Mouse (Mus musculus): Measurements from ENCODE around the gene Dscam. TPM values are rescaled to one million over a fixed set of nuclear protein-coding genes. Genes with fewer than 3 reads are reported as not detected.
A peak's percentile ranks its signal among the peaks of the same experiment; 100 is the strongest.

Gene Dscam
- polyA plus RNA-seq, 1 experiment from 2014 or later = 13.2 TPM

GRCm38 (mm10) chr16:96691576-96691975 is 479.0 kb downstream of the Dscam start:
- H3K9ac ChIP-seq (replicated peaks) = no peak overlapping the region
- 90% methylated on average over 6 of the region's 6 CpGs for WGBS
- H3K4me1 ChIP-seq = peaks cover 11% of the 10 kb centered on the region
- no peak overlapping the region for H3K27ac ChIP-seq (replicated peaks)
- H3K36me3 ChIP-seq = no peaks in the 10 kb centered on the region
- H3K4me2 ChIP-seq = no peak overlapping the region
- no peaks in the 10 kb centered on the region for H3K9me3 ChIP-seq (replicated peaks)
- ATAC-seq (ENCODE audit: low FRiP score) = no peak
- no peak overlapping the region for H3K4me3 ChIP-seq (replicated peaks)
- no peaks in the 10 kb centered on the region for H3K27me3 ChIP-seq (replicated peaks)

DNA sequence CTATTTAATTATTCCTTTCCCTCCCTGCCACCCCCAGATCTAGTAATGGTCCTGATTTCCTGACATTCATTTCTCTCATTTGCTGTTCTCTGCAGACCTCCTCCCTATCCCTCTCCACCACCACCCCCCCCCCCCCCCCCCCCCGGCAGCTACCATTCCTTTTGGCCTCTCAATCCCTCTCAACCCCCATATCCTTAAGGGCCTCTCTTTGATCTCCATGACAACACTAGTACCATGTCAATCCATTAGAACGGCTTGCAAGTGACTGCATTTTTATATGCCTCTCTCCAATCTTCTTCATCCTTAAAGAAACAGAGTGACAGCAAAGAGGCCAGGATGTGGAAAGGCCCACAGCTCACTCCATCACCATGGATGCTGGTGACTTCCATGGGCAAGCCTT is 480.5 kb downstream of the Dscam start:
- no peak overlapping the region for H3K4me2 ChIP-seq
- no peaks in the 10 kb centered on the region for H3K27me3 ChIP-seq (replicated peaks)
- no peaks in the 10 kb centered on the region for H3K9me3 ChIP-seq (replicated peaks)
- 0 out of 2 replicates have a peak, but pooled peaks cover under 1% of the 10 kb centered on the region for H3K36me3 ChIP-seq
- H3K27ac ChIP-seq (replicated peaks) = no peak overlapping the region
- H3K4me3 ChIP-seq (replicated peaks) = no peak overlapping the region
- H3K9ac ChIP-seq (replicated peaks) = no peak overlapping the region
- WGBS = 0% methylated on average over 1 of the region's 2 CpGs
- H3K4me1 ChIP-seq = 0 out of 2 replicates have a peak, but pooled peaks cover 5% of the 10 kb centered on the region
- ATAC-seq (ENCODE audit: low FRiP score) = no peak

- H3K27ac ChIP-seq (replicated peaks) = no peak overlapping the region
Observed at GRCm38 (mm10) chr16:96689419-96689818, 481.1 kb downstream of the Dscam start.

GRCm38 (mm10) chr16:96685065-96685464 is 485.5 kb downstream of the Dscam start:
- Histone ChIP-seq H3K9me3 (replicated peaks) (no peaks in the 10 kb centered on the region), H3K4me3 (replicated peaks) (no peak overlapping the region), H3K9ac (replicated peaks) (no peak overlapping the region), H3K27me3 (replicated peaks) (no peaks in the 10 kb centered on the region), H3K36me3 (peaks cover 20% of the 10 kb centered on the region; the same call in 1 of the 2 replicates), H3K4me2 (no peak overlapping the region), H3K27ac (replicated peaks) (no peak overlapping the region), H3K4me1 (no peaks in the 10 kb centered on the region)
- ATAC-seq (ENCODE audit: low FRiP score) = no peak
- 94% methylated on average over 14 of the region's 14 CpGs for WGBS

More at GRCm38 (mm10) chr16:96689419-96689818, 481.1 kb downstream of the Dscam start:
- WGBS = 41% methylated on average over 1 of the region's 1 CpGs
- H3K4me1 ChIP-seq = 0 out of 2 replicates have a peak, but pooled peaks cover 5% of the 10 kb centered on the region
- no peaks in the 10 kb centered on the region for H3K27me3 ChIP-seq (replicated peaks)
- no peak for ATAC-seq (ENCODE audit: low FRiP score)
- no peak overlapping the region for H3K4me3 ChIP-seq (replicated peaks)
- no peak overlapping the region for H3K4me2 ChIP-seq
- H3K9ac ChIP-seq (replicated peaks) = no peak overlapping the region
- no peaks in the 10 kb centered on the region for H3K9me3 ChIP-seq (replicated peaks)
- H3K36me3 ChIP-seq = 0 out of 2 replicates have a peak, but pooled peaks cover 3% of the 10 kb centered on the region

DNA sequence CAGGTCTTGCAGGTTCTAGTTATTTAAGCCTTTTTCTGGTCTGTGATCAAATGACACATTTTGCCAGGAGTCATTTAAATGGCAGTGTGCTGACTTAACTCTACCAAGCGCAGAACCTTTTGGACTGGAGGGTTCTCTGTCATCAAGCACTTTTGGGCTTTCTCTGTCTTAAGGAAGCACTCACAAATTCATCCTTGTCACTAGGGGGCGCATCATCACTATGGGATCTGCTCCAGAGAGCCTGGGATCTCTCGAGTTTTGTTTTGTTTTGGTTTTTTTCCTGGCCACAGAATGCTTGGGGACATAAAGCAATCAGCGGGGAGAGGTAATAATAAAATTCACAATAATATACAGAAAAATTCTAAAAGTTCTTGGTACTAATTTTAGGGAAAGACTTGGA is 486.0 kb downstream of the Dscam start:
- H3K9me3 ChIP-seq (replicated peaks) = no peaks in the 10 kb centered on the region
- no peaks in the 10 kb centered on the region for H3K27me3 ChIP-seq (replicated peaks)
- H3K27ac ChIP-seq (replicated peaks) = no peak overlapping the region
- H3K9ac ChIP-seq (replicated peaks) = no peak overlapping the region
- H3K4me2 ChIP-seq = no peak overlapping the region
- WGBS = 19% methylated on average over 4 of the region's 4 CpGs
- H3K36me3 ChIP-seq = peaks cover 23% of the 10 kb centered on the region; the same call in 1 of the 2 replicates
- H3K4me3 ChIP-seq (replicated peaks) = no peak overlapping the region
- no peaks in the 10 kb centered on the region for H3K4me1 ChIP-seq
- 0 out of 2 replicates have a peak, but pooled peaks have one; percentile 53 for ATAC-seq (ENCODE audit: low FRiP score)

DNA sequence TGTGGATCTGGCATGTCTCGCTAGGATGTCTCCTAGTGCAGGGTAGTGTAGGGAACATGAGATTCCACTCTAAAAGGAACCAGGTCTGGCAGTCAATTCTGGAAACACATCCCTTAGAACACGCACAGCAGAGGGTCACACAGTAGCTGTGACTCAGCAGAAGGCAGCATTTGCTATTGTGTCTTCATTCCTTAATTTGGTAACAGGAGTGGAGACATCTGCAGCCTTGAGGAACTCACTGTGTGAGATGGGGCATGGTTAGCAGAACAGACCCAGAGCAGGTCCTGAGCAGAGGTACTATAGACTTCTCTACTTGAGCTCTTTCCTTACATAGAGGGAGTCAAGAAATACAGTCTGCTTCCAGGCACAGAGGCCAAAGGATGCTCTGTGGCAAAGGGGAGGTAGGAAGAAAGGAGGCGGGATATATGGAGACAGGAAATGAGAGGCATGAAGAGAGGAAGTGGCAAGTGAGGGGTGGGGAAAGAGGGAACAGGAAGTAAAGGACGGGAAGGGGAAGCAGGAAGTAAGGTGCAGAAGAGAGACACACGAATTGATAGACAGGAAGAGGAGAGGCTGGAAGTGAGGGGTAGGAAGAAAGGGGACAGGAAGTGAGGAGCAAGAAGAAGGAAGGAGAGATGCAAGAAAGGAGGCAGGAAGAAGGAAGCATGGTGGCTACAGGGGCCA is 488.1 kb downstream of the Dscam start:
- no peak for ATAC-seq (ENCODE audit: low FRiP score)

DNA sequence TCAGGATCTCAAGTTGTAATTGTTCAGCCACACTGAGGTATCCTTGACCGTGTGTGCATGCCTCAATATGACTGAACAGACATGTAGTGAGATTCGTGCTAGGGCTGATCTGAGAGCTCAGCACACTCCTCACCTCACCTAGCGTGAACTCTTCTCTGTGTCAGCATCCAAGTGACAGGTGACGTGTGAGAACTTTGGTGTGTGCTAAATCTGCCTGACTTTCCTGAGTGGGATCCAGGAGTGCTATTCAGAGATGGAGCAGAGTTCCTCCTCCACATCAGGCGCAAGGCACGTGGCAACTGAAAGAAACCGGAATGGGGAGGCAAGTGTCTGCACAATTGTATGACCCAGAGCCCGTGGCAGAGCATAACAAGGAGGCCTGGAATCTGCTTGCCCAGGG is 490.6 kb downstream of the Dscam start:
- Histone ChIP-seq H3K4me3 (replicated peaks) (no peak overlapping the region), H3K27me3 (replicated peaks) (no peaks in the 10 kb centered on the region), H3K9ac (replicated peaks) (no peak overlapping the region), H3K4me1 (0 out of 2 replicates have a peak, but pooled peaks cover 2% of the 10 kb centered on the region), H3K36me3 (peaks cover 38% of the 10 kb centered on the region), H3K27ac (replicated peaks) (no peak overlapping the region), H3K4me2 (no peak overlapping the region), H3K9me3 (replicated peaks) (no peaks in the 10 kb centered on the region)
- WGBS = 92% methylated on average over 8 of the region's 8 CpGs
- ATAC-seq (ENCODE audit: low FRiP score) = no peak

More for the DNA sequence above, 488.1 kb downstream of the Dscam start:
- Histone ChIP-seq H3K36me3 (peaks cover 31% of the 10 kb centered on the region; the same call in 1 of the 2 replicates), H3K9me3 (replicated peaks) (no peaks in the 10 kb centered on the region), H3K4me1 (no peaks in the 10 kb centered on the region), H3K27me3 (replicated peaks) (no peaks in the 10 kb centered on the region), H3K4me2 (no peak overlapping the region), H3K27ac (replicated peaks) (no peak overlapping the region), H3K9ac (replicated peaks) (no peak overlapping the region), H3K4me3 (replicated peaks) (no peak overlapping the region)
- 86% methylated on average over 5 of the region's 5 CpGs for WGBS

DNA sequence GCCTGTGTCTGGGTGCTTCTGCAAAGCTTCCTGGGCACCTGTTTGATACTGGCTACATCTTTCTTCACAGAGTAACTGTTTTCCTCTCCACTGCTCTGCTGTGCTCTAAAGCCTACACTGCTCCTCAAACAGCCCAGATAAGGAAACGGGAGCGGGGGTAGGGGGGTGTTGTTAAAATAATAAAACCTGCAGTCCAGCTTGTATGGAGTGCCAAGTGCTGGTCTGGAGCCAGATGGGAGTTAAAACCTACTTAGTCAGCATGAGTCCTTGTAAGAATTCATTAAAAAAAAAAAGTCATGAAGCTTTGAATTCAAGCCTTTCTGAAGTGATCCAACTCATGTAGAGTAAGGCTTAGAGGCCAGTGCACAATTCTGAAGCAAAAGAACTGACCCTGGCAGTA is 493.1 kb downstream of the Dscam start:
- no peak overlapping the region for H3K27ac ChIP-seq (replicated peaks)
- peaks cover 14% of the 10 kb centered on the region for H3K4me1 ChIP-seq
- H3K4me2 ChIP-seq = no peak overlapping the region
- WGBS = 49% methylated on average over 2 of the region's 2 CpGs
- H3K9me3 ChIP-seq (replicated peaks) = no peaks in the 10 kb centered on the region
- no peak overlapping the region for H3K4me3 ChIP-seq (replicated peaks)
- no peak for ATAC-seq (ENCODE audit: low FRiP score)
- peaks cover 26% of the 10 kb centered on the region for H3K36me3 ChIP-seq
- no peak overlapping the region for H3K9ac ChIP-seq (replicated peaks)
- H3K27me3 ChIP-seq (replicated peaks) = no peaks in the 10 kb centered on the region

DNA sequence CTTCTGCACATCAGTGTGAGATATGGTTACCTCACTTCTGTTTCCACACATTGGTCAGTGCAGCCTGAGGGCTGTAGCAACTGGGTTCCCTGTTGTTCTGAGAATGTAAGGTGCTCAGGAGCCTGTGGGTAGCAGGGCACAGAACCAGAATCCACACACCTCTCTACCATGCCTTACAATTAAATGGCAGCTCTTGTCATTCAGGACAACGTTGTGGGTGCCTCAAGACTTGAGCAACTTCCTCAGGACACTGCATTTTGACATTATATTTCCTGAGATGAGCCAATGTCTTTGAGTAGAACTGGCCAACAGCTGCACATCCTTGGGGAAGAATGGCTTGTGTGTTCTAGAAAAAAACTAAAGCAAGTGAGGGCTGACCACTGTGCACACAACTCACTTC is 493.9 kb downstream of the Dscam start:
- H3K9me3 ChIP-seq (replicated peaks) = no peaks in the 10 kb centered on the region
- 83% methylated on average over 1 of the region's 1 CpGs for WGBS
- H3K4me1 ChIP-seq = peaks cover 19% of the 10 kb centered on the region

DNA sequence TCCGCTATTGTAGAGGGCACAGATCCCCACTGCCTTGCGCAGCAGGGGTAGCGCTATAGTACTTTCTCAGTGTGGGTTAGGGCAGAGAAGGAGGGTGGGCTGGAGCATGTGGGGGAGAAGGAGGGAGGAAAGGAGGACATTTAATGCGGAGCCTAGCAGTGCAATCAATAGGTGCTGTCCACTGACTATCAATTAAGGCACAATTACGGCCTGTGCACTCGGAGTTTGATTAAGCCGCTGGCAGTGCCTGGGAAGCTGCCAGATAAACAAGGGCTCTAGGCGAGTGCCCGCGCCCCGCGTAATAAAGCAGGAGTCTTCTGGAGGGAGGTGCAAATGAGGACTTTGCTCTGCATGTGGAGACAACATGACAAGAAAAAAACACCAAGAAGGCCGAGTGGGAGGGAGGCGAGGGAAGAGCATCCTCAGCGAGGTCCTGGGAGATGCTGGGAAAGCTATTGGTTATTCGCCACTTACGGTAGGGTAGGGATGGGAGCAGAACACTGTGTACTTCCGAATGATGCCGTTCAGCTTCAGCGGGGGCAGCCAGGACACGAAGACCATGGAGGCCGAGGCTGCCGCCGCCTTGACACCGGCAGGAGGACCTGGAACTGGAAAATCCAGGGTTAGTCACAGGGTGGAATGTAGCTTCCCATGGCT is 497.2 kb downstream of the Dscam start:
- no peak overlapping the region for H3K4me3 ChIP-seq (replicated peaks)
- ATAC-seq (ENCODE audit: low FRiP score) = peak; percentile 73
- peaks cover 25% of the 10 kb centered on the region for H3K4me1 ChIP-seq
- H3K9ac ChIP-seq (replicated peaks) = no peak overlapping the region
- H3K27me3 ChIP-seq (replicated peaks) = no peaks in the 10 kb centered on the region
- H3K9me3 ChIP-seq (replicated peaks) = no peaks in the 10 kb centered on the region
- H3K36me3 ChIP-seq = peaks cover 10% of the 10 kb centered on the region; the same call in 1 of the 2 replicates
- peak overlapping the region; percentile 25 for H3K27ac ChIP-seq (replicated peaks)
- WGBS = 40% methylated on average over 25 of the region's 25 CpGs
- H3K4me2 ChIP-seq = peak overlapping the region; percentile 20

More for the DNA sequence above, 493.9 kb downstream of the Dscam start:
- H3K4me3 ChIP-seq (replicated peaks) = no peak overlapping the region
- H3K27me3 ChIP-seq (replicated peaks) = no peaks in the 10 kb centered on the region
- peaks cover 23% of the 10 kb centered on the region for H3K36me3 ChIP-seq
- H3K9ac ChIP-seq (replicated peaks) = no peak overlapping the region
- H3K27ac ChIP-seq (replicated peaks) = no peak overlapping the region
- ATAC-seq (ENCODE audit: low FRiP score) = no peak
- H3K4me2 ChIP-seq = no peak overlapping the region

GRCm38 (mm10) chr16:96671603-96672374 is 498.8 kb downstream of the Dscam start:
- Histone ChIP-seq H3K36me3 (peaks cover 4% of the 10 kb centered on the region; the same call in 1 of the 2 replicates), H3K27ac (replicated peaks) (peak overlapping the region; percentile 23; the same call in 1 of the 2 replicates), H3K27me3 (replicated peaks) (no peaks in the 10 kb centered on the region), H3K4me1 (peaks cover 25% of the 10 kb centered on the region), H3K4me2 (no peak overlapping the region), H3K9me3 (replicated peaks) (no peaks in the 10 kb centered on the region), H3K4me3 (replicated peaks) (no peak overlapping the region), H3K9ac (replicated peaks) (no peak overlapping the region)
- WGBS = 58% methylated on average over 11 of the region's 11 CpGs
- ATAC-seq (ENCODE audit: low FRiP score) = peak; percentile 32
